Mouse (Mus musculus): ENCODE data around the gene Arvcf.

The Arvcf gene

GRCm38 (mm10) chr16:18411026-18411649, 63.2 kb downstream of the Arvcf start:
- ATAC-seq (ENCODE audit: low TSS enrichment), result no peak

GRCm38 (mm10) chr16:18411802-18412476, 64.0 kb downstream of the Arvcf start:
- ATAC-seq (ENCODE audit: low TSS enrichment), result no peak

- no peak for ATAC-seq (ENCODE audit: low TSS enrichment)
Observed at GRCm38 (mm10) chr16:18413032-18413816, 65.2 kb downstream of the Arvcf start.

GRCm38 (mm10) chr16:18416094-18416761, 68.2 kb downstream of the Arvcf start:
- ATAC-seq (ENCODE audit: low TSS enrichment), result peak; percentile 80

DNA sequence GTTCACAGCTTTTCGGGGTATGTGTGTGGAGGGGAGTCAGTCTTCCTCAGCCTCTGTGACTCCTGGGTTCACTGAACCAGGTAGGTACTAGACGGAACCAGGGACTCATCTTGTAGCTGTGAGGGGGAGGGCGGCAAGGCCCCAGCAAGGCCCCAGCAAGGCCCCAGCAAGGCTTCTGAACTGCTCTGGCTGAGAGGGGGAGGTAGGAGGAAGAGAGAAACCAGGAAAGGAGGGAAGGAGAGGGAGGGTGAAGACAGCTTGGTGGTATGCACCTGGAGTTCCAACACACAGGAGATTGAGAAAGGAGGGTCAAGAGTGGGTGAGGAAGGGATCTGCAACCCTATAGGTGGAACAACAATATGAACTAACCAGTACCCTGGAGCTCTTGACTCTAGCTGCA, 68.9 kb downstream of the Arvcf start:
- peak; percentile 44 for ATAC-seq (ENCODE audit: low TSS enrichment)

GRCm38 (mm10) chr16:18417491-18417890, 69.5 kb downstream of the Arvcf start:
- no peak for ATAC-seq (ENCODE audit: low TSS enrichment)

GRCm38 (mm10) chr16:18418756-18419602, 71.0 kb downstream of the Arvcf start:
- no peak for ATAC-seq (ENCODE audit: low TSS enrichment)

DNA sequence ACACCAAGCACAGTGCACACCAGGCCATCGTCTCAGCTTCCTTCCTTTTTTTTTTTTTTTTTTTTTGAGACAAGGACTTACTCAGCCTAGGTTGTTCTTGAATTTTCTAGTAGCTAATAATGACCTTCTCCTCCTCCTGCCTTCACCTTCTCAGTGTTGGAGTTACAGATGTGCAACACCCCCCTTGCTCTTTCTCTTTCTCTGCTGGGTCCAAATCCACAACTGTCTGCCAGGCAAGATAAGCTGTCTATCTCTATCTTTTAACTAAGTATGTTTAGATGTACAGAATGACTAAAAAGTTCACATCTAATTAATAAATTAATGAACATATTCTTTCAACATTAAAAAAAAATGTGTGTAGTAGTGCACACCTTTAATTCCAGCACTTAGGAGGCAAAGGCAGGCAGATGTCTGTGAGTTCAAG, 71.6 kb downstream of the Arvcf start:
- ATAC-seq (ENCODE audit: low TSS enrichment), result no peak

DNA sequence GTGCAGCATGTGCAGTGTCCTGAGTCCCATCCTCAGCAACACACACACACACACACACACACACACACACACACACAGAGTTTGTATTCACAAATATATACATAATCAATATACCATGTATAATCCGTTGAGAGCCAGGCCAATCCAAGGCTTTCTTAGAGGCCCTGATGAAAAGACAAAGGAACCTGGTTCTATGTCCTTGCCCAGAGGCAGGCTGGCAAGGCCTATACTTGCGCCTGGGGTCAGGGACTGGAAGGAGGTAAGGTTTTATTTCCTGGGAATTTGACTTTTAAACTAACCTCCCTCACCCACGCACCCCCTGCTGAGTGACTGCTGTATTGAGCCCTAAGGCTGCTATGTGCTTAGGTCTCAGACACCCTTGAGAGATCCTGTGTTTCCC, 72.6 kb downstream of the Arvcf start:
- ATAC-seq (ENCODE audit: low TSS enrichment), result no peak

DNA sequence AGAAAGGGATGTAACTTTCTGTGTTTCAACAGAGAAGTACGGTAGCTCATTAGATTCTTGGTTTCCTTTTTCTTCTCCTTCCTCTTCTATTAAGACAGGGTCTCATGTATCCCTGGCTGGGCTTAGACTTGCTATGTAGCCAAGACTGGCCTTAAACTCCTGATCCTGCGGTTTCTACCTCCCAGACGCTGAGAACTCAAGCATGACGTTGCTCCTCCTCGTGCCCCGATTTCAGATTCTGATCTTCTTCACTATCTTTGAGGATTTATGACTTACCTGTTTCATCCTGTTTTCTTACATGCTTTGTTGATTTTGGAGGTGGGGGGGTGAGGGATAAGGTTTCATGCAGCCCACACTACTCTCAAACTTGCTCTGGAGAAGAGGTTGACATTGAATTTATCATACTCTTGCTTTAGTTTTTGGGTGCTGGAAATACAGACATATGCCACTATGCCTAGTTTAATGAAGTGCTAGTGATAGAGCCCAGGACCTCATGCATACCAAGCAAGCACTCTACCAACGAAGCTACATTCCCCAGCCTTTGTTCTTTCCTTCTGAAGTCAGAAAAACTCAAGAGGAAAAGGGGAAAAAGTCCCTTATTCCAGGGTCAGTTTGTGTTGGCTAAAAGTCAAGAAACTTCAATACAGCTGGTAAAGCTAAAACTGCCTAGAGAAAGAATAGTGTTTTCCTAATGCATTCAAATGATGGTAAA, 75.4 kb downstream of the Arvcf start:
- ATAC-seq (ENCODE audit: low TSS enrichment), result no peak

GRCm38 (mm10) chr16:18423915-18424265, 75.9 kb downstream of the Arvcf start:
- no peak for ATAC-seq (ENCODE audit: low TSS enrichment)

DNA sequence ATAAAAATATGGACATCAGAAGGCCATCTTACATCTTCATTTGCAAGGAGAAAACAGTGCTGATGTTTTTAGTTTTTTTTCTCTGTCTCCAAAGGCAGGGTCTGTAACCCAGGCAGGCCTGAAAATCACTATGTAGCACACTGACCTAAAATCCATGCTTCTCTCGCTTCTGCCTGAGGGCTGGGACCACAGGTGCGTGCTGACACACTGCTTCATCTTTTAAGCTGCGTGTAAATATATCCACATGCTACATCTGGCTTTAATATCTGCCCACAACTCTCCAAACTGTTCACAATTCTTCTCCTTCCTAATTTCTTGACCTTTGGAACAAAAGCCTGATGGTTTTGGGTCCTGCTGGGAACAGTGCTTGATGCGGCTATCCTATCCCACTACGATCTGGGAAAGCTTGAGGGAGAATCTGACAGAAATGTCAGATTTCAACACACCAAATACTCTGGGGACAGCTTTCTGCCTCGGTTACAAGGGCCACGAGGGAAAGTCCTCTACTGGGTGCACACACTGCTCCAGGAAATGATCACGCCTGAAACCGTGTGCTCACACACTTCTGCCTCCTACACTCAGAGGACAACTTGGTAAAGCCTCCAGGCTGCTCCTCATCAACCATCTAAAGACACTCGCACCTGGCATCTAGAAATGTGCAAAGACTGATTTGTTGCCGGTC, 76.5 kb downstream of the Arvcf start:
- ATAC-seq (ENCODE audit: low TSS enrichment), result 0 out of 2 replicates have a peak, but pooled peaks have one; percentile 31

GRCm38 (mm10) chr16:18425475-18426214, 77.7 kb downstream of the Arvcf start:
- peak; percentile 31; the same call in 1 of the 2 replicates for ATAC-seq (ENCODE audit: low TSS enrichment)

- peak; percentile 57 for ATAC-seq (ENCODE audit: low TSS enrichment)
Observed at GRCm38 (mm10) chr16:18426215-18426791, 78.3 kb downstream of the Arvcf start, which contains the start of gene Txnrd2. Txnrd2 (plus strand) TSS chr16:18426384.

- ATAC-seq (ENCODE audit: low TSS enrichment), result no peak
Observed at GRCm38 (mm10) chr16:18426802-18427280, 78.9 kb downstream of the Arvcf start, which contains the start of gene Comt. Comt (minus strand) TSS chr16:18426852.

DNA sequence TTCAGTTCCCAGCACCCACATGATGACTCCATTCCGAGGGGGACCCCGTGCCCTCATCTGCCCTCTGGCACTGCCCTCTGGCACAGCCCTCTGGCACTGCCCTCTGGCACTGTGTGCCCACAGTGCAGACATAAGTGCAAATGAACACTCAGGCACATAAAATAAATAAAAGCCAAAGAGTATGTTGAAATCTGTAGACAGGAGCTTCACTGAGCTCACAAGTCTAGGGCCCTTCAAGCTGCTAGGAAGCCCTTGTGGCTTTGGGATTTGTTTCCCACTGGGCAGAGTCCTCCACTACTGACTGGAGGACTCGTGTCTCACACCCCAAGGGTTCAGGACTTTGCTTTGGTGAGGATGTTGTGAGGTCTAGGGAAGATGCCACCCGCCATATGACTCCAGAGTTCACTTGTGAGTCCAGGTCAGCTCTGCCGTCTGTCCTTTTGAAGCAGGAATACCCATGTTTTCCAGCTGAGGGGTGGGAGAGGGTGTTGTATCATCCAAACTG, 80.1 kb downstream of the Arvcf start:
- no peak for ATAC-seq (ENCODE audit: low TSS enrichment)

DNA sequence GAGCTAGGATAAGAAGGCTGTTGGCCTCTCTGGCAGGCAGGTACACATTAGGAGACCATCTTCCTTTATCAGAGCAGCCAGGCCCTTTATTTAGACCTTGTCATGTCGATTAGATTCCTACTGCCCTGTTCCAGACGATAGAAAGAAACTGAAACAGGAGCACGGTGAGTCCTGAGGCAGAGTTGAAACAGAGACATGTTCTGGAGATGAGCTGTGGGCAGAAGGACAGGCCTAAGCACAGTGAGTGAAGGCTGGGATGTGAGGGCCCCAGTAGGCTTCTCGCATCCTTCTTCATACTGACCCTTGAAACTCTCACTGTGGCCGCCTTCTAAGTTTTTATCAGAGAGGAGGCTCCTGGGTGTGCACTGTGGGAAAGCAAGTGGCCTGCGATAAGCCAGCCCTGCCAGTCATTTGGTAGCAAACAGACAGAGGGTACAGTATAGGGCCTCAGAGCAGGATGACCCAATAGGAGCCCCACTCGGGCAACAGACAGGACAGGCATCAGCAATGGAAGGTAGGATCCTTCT, 80.6 kb downstream of the Arvcf start:
- no peak for ATAC-seq (ENCODE audit: low TSS enrichment)

GRCm38 (mm10) chr16:18429641-18430040, 81.7 kb downstream of the Arvcf start:
- no peak for ATAC-seq (ENCODE audit: low TSS enrichment)
